Mouse (Mus musculus): ENCODE measurements around the gene Trpm5.
A peak's percentile ranks its signal among the peaks of the same experiment; 100 is the strongest.

The Trpm5 gene

DNA sequence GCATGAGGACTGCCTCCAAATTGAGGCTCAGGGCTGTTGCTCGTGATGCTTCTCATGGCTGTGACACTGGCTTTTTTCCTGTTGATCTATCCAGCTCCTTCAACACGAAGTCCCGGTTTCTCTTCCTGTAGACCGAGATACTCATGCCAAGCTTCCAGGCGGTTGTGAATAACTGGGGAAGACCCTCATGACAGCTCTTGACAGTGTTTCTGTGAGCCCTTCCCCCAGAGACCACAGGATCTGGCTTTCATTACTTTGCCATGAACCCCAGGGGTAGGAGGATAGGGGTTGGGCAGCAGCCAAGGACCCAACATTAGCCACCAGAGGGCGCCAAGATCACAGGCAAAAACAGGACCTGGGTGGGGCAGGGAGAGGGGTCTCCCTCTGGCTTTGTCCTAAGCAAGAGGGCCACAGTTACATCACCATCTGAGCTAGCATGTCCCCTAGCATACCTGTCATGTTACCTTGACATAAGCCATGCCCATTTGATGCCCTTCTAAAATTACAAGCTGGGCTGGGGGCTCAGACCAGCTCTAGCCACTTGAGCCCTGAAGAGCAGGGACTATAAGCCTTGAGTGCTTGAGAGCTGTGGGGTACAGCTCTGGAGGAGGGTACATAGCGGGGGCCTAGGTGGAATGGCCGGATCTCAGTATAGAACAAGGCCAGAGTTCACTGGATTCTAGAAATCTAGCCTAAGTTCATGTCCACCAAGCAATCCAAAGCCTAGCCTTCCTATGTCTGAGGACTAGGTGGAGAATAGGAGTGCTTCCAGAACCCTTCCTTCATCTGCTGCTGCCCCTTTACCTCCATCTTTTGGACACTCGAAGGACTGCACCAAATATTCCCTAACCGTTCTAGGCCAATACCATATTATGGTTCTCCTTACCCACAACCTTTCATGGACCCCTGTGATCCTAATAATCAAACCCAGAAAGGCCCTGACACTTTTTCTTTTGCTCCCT is at the start of gene Trpm5:
Trpm5 (minus strand) TSS at position 51 of the 962 bp plus-strand sequence.
- DNase-seq (ENCODE audit: low spot score in 2 of 2), result peak in 1 of 2 experiments; percentile 45

DNA sequence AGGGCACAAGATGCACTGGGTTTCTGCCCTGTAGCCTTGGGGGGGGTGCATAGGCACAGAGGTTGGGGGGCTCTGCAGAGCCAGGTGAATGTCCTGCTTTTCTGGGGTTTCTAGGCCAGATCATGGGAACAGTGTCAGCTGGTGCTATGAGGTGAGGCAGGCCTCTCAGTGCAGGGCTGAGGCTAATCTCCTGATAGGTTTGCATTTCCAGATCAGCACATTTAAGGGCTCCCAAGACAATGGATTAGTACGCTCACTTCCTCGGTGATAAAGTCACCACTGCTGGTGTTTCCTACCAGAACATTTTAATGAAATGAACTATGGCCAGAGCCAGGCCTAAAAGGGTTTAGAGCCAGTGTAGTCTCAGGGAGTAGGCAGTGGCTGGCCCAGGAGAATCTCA is 48.2 kb upstream of the Trpm5 start:
- no peak for DNase-seq (ENCODE audit: low spot score in 2 of 2)

DNA sequence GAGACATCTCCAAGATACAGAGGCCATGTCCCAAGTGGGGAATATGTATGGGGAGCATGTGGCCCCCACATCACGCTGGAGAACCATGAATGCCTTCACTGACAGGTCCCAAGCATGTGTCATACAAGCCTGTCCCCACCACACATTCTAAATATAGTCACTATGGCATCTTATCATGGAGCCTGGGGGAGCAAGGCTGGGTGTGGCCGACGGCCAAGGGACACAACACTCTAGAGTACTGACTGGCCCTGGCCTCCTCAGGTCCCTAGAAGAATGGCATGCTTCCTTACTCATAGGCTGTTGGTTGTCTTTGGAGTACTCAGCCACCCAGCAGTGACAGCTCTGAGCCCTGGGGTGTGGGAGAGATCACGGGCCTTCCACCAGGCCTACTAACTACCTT is 45.5 kb upstream of the Trpm5 start:
- no peak for DNase-seq (ENCODE audit: low spot score in 2 of 2)

DNA sequence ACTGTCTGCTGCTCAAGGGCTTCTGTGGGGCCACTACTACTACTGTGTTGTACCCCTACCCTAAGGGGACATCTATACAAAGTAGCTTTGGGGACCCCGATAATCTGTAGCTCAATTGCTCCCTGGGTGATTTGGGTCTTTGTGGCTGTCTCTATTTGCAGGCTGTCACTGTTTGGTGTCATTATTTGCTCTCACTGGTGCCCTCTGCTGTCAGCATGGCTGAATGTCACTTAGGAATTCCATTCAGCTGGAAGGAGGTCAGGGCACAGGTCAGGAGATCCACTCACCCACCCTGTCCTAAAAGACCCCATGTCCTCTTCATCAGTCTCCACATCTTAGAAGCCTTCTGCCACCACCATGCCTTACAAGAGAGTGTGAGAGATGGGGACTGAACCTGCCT is 44.3 kb upstream of the Trpm5 start:
- DNase-seq (ENCODE audit: low spot score in 2 of 2), result peak in 1 of 2 experiments; percentile 42

DNA sequence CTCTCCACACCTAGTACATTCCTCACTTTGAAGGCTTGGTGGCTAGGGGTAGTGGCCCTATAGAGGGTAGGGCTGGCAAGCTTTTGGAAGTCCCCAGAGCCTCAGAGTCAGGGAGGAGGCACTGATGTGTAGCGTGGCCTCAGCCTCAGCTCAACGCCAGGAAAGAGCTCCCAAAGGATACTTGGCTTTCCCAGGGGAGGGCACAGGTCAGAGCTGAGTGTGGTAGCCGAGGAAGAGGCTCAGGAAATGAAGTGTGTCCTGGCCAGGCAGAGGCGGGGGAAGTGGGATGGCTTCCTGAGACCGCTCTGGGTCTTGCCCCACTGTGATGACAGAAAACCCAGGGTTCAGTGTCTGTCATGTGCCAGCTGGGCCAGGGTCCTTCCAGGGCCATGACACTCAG is 42.1 kb upstream of the Trpm5 start:
- no peak for DNase-seq (ENCODE audit: low spot score in 2 of 2)

DNA sequence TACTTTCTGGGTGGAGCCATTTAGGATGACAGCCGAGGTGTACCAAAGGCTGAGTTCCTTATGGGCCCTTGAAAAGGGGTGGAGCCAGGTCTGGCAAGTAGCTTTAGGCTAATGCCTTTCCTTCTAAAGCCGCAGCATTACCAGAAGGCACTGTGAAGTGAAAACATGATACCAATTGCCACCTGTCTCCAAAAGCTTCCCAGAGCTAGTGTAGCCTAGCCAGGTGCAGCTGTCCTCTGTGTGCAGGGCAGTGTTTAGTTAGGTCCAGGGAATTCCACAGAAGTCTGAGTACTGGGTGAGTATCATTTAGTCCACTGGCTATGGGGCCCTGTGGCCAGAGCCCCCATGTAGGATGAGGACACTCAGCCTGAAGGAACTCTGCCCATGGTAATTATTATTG is 41.7 kb upstream of the Trpm5 start:
- DNase-seq (ENCODE audit: low spot score in 2 of 2), result no peak

DNA sequence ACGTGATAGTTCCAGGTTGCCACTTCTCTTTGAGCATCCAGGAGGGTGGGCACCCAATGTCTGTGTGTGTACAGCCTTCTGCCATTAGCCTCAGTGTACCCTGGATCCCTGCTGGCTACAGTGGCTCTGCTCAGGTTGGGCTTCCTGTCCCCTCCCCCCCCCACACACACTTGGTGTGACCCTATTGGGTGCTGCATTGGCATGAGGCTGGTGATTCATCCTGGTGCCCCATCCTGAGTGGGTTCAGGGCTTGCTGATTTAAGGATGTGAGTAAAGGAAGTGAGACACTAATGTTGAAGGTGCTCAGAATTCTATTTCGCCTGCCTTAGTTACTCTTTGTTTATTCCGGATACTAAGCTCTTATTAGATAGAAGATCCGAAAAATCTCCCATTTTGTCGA is 38.4 kb upstream of the Trpm5 start:
- no peak for DNase-seq (ENCODE audit: low spot score in 2 of 2)

DNA sequence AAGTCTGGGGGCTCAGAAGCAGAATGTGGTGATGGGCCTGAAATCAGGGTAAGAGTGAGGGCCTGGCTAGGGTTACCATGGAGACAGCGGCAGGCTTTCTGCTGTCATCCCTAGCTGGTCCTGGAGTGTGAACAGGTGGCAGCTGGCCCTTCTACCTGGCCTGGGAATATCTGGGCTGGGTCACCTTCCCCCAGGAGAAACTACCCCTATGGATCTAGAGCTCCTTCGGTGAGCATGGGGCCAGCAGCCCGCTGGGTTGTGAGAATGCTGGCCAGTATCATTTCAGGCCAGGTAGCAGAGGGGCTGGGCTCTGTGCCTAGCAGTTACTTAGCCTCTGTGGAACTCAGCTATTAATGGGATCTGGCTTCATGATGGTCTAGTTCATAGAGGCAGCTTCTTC is 30.5 kb upstream of the Trpm5 start:
- no peak for DNase-seq (ENCODE audit: low spot score in 2 of 2)

DNA sequence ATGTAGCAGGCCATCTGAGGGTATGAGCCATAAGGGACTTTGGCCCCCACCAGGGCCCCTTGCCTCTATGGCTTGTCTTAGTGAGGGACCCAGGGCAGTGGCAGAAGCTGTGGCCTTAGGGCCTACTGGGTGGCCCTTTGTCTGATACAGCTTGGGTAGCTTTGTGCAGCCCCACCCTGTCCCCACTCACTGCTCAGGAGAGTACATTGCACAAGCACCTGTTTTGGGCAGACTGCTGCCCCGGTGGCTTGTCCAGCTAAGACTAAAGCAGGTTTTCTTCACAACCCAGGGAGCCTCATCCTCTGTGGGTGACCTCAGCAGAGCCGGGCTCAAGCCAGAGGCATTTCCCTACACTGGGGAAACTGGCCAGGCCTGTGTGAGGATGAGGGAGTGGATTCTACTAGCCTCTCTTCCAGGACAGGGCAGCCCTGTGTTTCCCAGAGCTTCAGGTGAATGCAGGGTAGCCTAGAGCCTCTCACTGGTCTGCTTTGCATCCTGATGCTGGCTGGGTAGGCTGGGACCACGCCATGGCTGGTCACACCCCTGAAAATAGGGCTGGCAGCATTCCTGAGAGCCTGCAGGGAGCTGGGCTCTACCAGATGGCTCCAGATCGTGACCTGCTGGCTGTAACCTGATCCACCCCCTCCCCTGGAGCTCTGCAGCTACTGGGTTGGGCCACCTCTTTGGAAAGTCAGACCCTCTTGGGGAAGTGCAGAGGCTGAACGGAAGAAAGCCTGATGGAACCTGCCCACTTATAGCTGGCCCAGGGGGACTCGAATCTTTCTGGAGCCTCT is 29.6 kb upstream of the Trpm5 start:
- DNase-seq (ENCODE audit: low spot score in 2 of 2), result no peak

DNA sequence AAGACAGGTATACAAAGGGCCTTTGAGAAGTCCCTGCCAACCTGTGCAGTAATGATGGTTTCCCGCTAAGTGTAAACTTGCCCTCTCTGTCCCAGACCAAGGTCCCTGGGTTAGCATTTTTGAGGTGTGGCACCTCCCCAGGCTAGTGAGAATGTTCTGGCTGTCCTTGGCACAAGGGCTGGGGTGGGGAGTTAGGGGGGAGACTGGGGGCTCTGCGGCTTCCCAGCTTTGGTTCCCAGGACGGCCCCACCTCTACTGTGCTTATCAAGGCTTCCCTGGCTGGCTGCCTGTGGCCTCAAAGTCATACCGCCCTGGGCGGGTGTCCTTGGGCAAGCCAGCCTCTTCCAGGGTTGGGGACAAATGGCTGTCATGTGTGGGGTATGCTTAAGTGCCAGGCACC is 27.7 kb upstream of the Trpm5 start:
- no peak for DNase-seq (ENCODE audit: low spot score in 2 of 2)

DNA sequence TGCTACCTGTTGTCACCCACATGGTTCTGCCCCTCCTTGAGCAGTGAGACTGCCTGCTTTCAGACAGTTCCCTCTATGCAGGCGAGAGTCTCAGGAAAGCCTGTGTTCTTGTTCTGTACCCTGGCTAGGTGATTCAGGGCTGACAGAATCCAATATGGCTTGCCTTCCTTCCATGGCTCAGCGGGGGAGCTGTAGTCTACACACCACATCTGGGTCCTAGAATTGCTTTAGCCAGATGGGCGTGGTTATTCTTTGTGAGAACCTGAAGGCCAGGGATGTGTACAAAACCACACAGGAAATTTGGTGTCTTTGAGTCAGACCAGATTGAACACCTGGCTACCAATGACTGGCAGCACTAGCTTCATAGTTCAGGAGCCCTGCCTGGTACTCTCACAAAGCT is 25.4 kb upstream of the Trpm5 start:
- no peak for DNase-seq (ENCODE audit: low spot score in 2 of 2)

DNA sequence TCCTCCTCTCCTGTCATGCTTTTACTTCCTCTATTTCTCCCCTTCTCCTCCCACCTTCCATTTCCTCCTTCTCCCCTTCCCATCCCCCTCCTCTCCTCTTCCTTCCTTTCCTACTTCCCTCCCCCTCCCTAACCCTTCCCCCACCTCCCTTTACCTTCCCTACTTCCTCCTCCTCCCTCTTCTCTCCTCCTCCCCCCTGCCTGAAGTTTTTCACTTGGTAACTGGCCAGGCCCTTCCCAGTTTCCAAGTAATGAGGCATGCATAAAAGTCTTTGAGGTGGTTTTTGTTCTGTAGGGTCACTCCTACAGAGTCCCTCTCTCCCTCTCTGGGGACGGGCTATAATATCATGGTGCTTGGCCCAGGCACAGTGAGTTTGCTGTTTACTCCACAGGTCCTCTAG is 25.0 kb upstream of the Trpm5 start:
- DNase-seq (ENCODE audit: low spot score in 2 of 2), result no peak

DNA sequence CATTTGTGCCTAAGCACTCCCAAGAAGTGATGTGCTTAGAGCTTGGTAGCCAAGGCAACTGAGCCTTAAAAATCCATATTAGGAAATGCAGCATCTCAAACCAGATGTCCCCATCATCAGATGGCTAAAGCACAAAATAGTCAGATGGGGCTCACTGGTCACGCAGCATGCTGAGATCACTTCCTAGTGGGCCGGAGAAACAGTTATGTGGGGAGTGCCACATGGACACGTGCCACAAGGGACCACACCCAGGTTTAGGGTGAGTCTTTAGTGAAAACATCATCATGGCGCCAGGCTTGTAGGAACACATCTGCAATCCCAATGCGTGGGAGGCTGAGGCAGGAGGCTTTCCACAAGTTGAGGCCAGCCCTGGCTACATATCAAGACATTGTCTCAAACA is 22.1 kb upstream of the Trpm5 start:
- no peak for DNase-seq (ENCODE audit: low spot score in 2 of 2)

DNA sequence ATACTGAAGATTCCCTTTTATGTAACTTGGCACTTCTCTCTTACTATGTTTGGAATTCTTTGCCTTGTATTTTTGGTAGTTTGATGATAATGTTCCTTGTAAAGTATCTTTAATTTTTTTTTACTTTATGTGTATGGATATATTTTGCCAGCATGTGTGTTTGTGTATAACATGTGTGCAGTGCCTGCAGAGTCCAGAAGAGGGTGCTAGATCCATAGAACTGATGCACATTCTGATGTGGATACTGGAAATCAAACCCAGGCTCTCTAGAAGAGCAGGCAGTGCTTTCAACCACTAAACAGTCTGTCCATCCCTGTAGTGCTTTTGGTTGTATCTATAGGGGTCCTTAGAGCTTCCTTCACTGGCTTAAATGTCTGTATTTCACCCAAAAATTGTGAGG is 20.3 kb upstream of the Trpm5 start:
- DNase-seq (ENCODE audit: low spot score in 2 of 2), result no peak

DNA sequence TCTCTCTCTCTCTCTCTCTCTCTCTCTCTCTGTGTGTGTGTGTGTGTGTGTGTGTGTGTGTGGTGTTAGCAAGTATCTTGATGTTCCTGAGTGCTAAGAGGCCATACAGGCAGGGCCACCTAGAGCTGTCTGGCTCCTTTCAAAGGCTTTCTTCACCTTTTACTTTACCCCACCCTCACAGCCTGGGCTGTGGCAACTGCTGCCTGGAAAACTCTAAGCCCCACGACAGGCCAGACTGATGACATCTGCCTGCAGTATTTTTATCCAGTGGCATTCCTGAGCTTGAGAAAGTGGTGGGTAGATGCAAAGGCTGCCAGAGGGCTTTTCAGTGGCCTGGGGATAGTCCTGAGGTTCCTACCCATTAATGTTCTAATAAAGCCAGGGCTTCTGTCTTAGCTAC is 18.0 kb upstream of the Trpm5 start:
- no peak for DNase-seq (ENCODE audit: low spot score in 2 of 2)

DNA sequence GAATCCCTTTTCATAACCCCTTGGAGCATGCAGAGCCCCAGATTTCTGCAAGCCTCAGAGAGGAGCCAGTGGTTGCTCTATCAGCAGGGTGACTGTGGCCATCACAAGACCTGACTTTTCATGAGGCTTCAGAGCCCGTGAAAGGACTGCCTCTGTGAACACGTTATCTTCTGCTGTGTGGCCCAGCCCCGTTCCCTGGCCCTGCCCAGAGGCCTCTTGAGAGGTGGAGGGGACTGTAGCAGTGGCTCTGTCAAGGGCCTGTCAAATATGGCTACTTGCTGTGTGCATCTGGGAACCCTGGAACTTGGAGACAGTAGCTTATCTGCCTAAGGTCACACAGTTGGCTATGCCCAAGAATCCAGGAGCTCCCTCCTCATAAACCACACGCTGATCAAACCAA is 17.3 kb upstream of the Trpm5 start:
- no peak for DNase-seq (ENCODE audit: low spot score in 2 of 2)

DNA sequence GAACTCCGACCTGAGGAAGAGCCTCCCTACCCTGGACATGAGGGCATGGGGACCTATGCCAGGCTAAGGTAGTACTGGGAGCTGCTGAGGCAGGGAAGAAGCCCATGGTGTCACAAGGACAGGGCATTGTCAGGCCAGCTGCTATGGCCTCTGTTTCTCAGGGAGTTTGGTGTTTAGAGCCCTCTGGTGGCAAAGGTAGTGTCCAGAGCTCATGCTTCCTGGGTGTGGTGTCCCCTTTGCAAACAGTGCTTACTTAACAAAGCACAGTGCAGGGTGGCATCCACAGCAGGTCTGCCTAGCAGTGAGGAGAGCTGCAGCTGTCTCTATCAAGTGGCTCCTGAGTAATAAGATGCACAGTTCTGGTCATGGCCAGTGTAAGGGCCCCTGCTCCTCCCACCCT is 16.4 kb upstream of the Trpm5 start:
- DNase-seq (ENCODE audit: low spot score in 2 of 2), result no peak

DNA sequence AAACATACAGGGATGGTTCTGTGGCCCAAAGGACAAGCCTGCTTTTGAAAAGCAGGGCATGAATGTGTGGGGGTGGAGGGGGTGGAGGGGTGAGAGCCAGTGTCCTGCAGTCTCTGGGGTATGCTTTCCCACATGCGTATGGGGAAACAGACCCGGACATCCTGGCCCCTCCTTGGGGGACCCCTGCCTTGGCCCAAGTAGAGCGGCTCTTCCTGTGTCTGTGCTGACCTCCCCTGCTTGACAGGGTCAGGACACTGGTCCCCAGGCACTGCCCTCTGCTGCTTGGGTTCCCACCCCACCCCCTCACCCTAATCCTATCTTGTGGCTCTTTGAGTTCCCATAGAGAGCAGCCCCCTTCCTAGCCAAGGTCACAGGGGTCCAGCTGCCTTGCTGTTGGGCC is 15.3 kb upstream of the Trpm5 start:
- DNase-seq (ENCODE audit: low spot score in 2 of 2), result no peak

DNA sequence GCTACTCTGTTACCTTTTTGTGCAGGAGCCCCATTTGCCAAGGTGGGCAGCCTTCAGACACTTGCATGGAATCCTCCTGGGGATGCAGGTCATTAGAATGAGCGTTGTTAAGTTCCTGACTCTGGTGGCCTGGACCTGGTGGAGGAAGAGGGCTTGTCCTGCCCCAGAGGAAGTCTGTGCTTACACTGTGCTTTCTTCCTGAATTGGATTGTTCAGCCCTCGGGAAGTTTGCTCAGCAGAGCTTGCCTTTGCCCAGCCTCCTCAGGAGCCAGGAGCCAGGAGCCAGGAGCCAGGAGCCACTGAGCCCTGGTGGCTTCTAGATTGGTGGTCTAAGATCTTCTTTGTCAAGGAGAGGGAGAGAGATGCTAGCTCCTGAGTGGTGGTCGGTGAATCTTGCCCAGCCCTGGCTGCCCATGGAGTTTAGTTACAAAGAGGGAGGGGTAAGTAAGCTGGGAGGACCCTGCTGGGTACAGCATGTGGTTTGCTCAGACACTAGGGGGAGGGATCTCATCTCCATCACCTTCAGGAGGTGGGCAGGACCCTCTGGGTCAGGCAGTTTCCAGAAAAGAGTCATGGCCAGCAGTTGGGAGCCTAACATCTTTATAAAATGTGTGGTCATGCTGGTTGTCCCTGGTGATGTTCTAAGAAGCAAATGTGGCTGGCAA is 14.7 kb upstream of the Trpm5 start:
- DNase-seq (ENCODE audit: low spot score in 2 of 2), result no peak

DNA sequence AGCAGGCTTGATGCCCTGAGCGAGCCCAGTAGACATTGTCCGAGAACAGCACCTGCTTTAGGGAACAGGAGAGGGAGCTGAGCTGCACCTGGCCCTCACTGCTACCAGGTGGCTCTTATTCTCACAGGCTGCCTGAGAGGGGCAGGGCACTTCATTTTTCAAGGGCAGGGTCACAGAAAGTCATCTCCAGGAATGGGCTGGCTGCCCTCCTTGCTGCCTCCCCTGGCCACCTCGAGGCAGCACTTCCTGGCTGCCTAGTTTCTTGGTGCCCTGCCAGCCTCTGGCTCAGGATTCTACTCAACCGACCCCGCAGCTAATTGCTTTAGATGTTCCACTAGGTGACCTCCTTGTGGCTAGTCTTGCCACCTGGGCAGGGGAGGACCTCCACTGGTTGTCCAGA is 13.8 kb upstream of the Trpm5 start:
- DNase-seq (ENCODE audit: low spot score in 2 of 2), result no peak

DNA sequence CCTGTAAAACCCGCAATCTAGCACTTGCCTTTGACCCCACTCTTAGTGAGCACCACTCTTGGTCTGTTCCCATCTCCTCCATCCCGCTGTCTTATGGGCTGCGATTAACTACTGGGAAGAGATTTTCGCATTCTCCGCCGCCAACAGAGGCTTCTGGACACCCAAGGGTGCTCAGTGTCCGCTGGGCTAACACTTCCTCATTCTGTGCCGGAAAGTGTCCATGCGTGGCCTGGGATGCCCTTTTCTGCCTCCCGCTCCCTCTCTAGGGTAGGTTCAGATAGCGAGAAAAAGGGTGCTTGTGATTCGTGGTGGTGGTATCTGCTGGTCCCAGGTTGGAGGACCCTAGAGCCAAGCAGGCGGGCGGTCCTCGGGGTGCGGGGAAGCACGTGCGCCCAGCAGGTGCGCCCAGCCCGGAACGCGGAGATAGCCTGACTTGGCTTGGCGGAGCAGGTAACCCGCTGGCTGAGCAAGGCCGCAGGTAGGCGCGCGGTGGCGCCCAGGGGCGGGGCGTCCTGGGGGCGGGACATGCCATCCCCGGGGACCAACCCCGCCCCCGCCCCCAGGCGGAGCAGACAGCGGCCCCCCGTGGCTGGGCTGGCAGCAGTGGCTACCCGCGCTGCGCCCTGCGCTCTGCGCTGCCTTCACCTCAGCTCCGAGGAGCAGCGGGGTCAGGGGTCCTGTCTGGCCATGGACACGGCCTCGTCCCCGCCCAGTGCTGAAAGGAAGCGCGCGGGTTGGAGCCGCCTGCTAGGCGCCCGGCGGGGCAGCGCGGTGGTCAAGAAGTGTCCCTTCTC is 12.4 kb upstream of the Trpm5 start:
- no peak for DNase-seq (ENCODE audit: low spot score in 2 of 2)

DNA sequence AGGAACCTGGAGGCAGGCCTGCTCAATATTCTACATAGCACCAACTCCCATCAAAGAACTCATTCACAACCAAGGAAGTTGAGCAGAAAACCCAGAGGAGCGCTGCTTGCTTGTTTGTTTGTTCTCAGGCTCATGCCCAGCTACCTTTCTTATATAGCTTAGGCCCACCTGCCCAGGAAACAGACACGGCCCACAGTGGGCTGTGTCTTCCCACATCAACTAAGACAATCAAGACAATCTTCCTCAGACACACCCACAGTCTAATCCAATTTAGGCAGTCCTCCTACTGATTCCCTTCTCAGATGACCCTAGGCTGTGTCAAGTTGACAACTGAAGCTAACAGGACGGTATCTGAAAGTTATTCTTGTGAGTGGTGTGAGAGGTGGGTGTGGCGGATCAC is 11.6 kb upstream of the Trpm5 start, which contains the start of gene Kcnq1:
Kcnq1 (plus strand) TSS at position 301 of the 400 bp plus-strand sequence.
- DNase-seq (ENCODE audit: low spot score in 2 of 2), result no peak
